Mouse (Mus musculus) testis, adult 2 months (tissue): Measurements from ENCODE around the gene Zfp39.

Experiments
- CTCF ChIP-seq: fragments of 200-500 bp; IDR thresholded peaks from 2 replicates; pipeline ENCODE4 v1.5.1; 2012; ENCODE audit warnings: low read depth, mild to moderate bottlenecking, inconsistent platforms, low read length, moderate library complexity; ENCODE audit not compliant: control insufficient read depth, insufficient read depth, insufficient replicate concordance
- POLR2A ChIP-seq: fragments of 200-500 bp; IDR thresholded peaks from 2 replicates; pipeline ENCODE4 v1.6.1; 2012; ENCODE audit warnings: low read depth, mild to moderate bottlenecking, inconsistent platforms, low read length, moderate library complexity; ENCODE audit not compliant: control insufficient read depth

DNA sequence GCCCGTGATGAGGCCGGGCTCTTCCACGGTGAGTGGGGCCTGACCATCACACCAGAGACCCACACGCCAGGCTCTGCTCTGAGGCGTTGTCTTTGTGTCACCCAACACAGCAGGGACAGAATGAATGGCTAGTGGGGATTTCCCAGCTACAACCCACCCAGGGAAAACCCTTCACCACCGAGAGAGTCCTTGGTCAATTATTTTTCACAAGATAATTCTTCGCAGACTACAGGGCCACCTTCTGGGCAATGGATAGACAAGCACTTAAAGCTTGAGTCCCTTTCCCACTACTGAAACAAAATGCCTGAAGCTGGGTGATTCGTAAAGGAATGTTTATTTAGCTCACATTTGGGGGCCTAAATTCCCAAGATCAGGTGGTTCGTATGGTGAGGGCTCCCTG, 18.4 kb upstream of the Zfp39 start:
- TF ChIP-seq POLR2A (no peak), CTCF (no peak)
